Mouse (Mus musculus) kidney, adult 11 months (tissue): ENCODE data around the gene Ndufc1.
A peak's percentile ranks its signal among the peaks of the same experiment; 100 is the strongest.
"Not testable (repeated sequence)": the region's sequence is repeated elsewhere in the genome, so short reads cannot be mapped to it uniquely, and the experiment has no call there.

ENCODE experiments used
- DNase-seq: peaks from one replicate; pipeline ENCODE4 v3.0.0; 2022

Gene Ndufc1

GRCm38 (mm10) chr3:51408561-51409183 lies at the start of gene Ndufc1:
Gene Ndufc1, minus strand, starts transcription at chr3:51408988.
- peak; percentile 91 for DNase-seq

GRCm38 (mm10) chr3:51434871-51435595 lies 26.2 kb upstream of the Ndufc1 start:
- no peak for DNase-seq

- DNase-seq: not testable (repeated sequence)
These were observed 25.6 kb upstream of the Ndufc1 start for GRCm38 (mm10) chr3:51434364-51434763.

GRCm38 (mm10) chr3:51425394-51425793 lies 16.6 kb upstream of the Ndufc1 start:
- DNase-seq: no peak

- DNase-seq: no peak
These were observed 13.1 kb upstream of the Ndufc1 start for GRCm38 (mm10) chr3:51421921-51422320.

GRCm38 (mm10) chr3:51417966-51418365 lies 9.2 kb upstream of the Ndufc1 start:
- DNase-seq: no peak

- no peak for DNase-seq
These were observed 8.7 kb upstream of the Ndufc1 start for GRCm38 (mm10) chr3:51417485-51417884.

- DNase-seq: no peak
These were observed 8.3 kb upstream of the Ndufc1 start for GRCm38 (mm10) chr3:51417135-51417458.

GRCm38 (mm10) chr3:51416364-51417134 lies 7.8 kb upstream of the Ndufc1 start:
- DNase-seq: peak; percentile 38

- no peak for DNase-seq
These were observed 7.2 kb upstream of the Ndufc1 start for GRCm38 (mm10) chr3:51416073-51416363.

- DNase-seq: peak; percentile 94
These were observed 6.6 kb upstream of the Ndufc1 start, which contains the start of gene Naa15 for GRCm38 (mm10) chr3:51415098-51416072. Gene Naa15, plus strand, starts transcription at chr3:51415148.

GRCm38 (mm10) chr3:51413276-51413675 lies 4.5 kb upstream of the Ndufc1 start:
- DNase-seq: no peak

- DNase-seq: peak; percentile 61
These were observed 3.7 kb upstream of the Ndufc1 start for GRCm38 (mm10) chr3:51412457-51412856.

- no peak for DNase-seq
These were observed 773 bp downstream of the Ndufc1 start for GRCm38 (mm10) chr3:51407870-51408560.

- DNase-seq: no peak
These were observed 6.2 kb downstream of the Ndufc1 start for GRCm38 (mm10) chr3:51402628-51403027.

GRCm38 (mm10) chr3:51402054-51402453 lies 6.7 kb downstream of the Ndufc1 start:
- not testable (repeated sequence) for DNase-seq

- no peak for DNase-seq
These were observed 8.1 kb downstream of the Ndufc1 start for GRCm38 (mm10) chr3:51400682-51401081.

- DNase-seq: no peak
These were observed 9.3 kb downstream of the Ndufc1 start for GRCm38 (mm10) chr3:51399531-51399930.

GRCm38 (mm10) chr3:51398667-51399066 lies 10.1 kb downstream of the Ndufc1 start:
- no peak for DNase-seq

GRCm38 (mm10) chr3:51397700-51398299 lies 11.0 kb downstream of the Ndufc1 start:
- DNase-seq: no peak

GRCm38 (mm10) chr3:51396219-51397068 lies 12.3 kb downstream of the Ndufc1 start, which contains the start of gene Mgarp:
Gene Mgarp, minus strand, starts transcription at chr3:51396738.
- peak; percentile 49 for DNase-seq
